Mouse (Mus musculus) C2C12 (cell line): Measurements from ENCODE around the gene Mrps12. TPM values are rescaled to one million over a fixed set of nuclear protein-coding genes. Genes with fewer than 3 reads are reported as not detected.

Experiments used
- H3K27me3 ChIP-seq: one replicate; pipeline ENCODE4 v1.6.1; 2011; ENCODE audit not compliant: control insufficient read depth, insufficient read depth, insufficient read length
- H3K36me3 ChIP-seq: one replicate; pipeline ENCODE4 v1.6.1; 2011; ENCODE audit not compliant: control insufficient read depth, insufficient read depth
- H3K4me3 ChIP-seq: one replicate; pipeline ENCODE4 v1.5.1; 2011; ENCODE audit warnings: mild to moderate bottlenecking, control low read depth; ENCODE audit not compliant: poor library complexity, insufficient read depth, severe bottlenecking
- H3K79me2 ChIP-seq: one replicate; pipeline ENCODE4 v1.6.1; 2011; ENCODE audit not compliant: control insufficient read depth, insufficient read depth
- H3K79me3 ChIP-seq: one replicate; pipeline ENCODE4 v1.6.1; 2011; ENCODE audit warnings: low read depth, control low read depth
- H3ac ChIP-seq: one replicate; pipeline ENCODE3; 2011; ENCODE audit warnings: low read depth; ENCODE audit not compliant: control insufficient read depth, insufficient read length
- CEBPB ChIP-seq: IDR thresholded peaks from one replicate; pipeline ENCODE4 v1.6.1; 2011; ENCODE audit warnings: low read depth, mild to moderate bottlenecking, control low read depth, moderate library complexity
- CTCF ChIP-seq: IDR thresholded peaks from one replicate; pipeline ENCODE4 v1.5.1; 2011; ENCODE audit not compliant: control insufficient read depth, insufficient read depth, insufficient read length
- FOSL1 ChIP-seq: IDR thresholded peaks from one replicate; pipeline ENCODE4 v1.8.0; 2011; ENCODE audit warnings: mild to moderate bottlenecking, low read length; ENCODE audit not compliant: poor library complexity, insufficient read depth, severe bottlenecking
- MAX ChIP-seq: IDR thresholded peaks from one replicate; pipeline ENCODE4 v1.6.1; 2011; ENCODE audit warnings: mild to moderate bottlenecking, control low read depth
- MYOD1 ChIP-seq: IDR thresholded peaks from one replicate; pipeline ENCODE4 v1.6.1; 2011; ENCODE audit warnings: low read depth; ENCODE audit not compliant: control insufficient read depth, insufficient read length
- MYOG ChIP-seq: IDR thresholded peaks from one replicate; pipeline ENCODE4 v1.6.1; 2011; ENCODE audit not compliant: control insufficient read depth, insufficient read length; ENCODE audit errors: extremely low read depth
- USF1 ChIP-seq: IDR thresholded peaks from one replicate; pipeline ENCODE4 v1.6.1; 2011; ENCODE audit warnings: low read depth, mild to moderate bottlenecking, control low read depth, moderate library complexity
- polyA plus RNA-seq: library from polyadenylated mRNA; unstranded; fragments of >200 nt; fragmentation: generic; extraction: Trizol; gene quantifications from one replicate; pipeline ENCODE4 v1.2.1, GENCODE M21; 2012; ENCODE audit warnings: missing spikeins

Mrps12 gene
- polyA plus RNA-seq, 1 experiment: 193 TPM

- no peak for TF ChIP-seq FOSL1
- TF ChIP-seq USF1: no peak
- no peak for TF ChIP-seq MYOD1
- no peak for TF ChIP-seq MAX
- TF ChIP-seq MYOG: no peak
- TF ChIP-seq CTCF: no peak
- no peak for TF ChIP-seq CEBPB
- Histone ChIP-seq H3K36me3 (no peaks in the 10 kb centered on the region), H3K79me2 (no peaks in the 10 kb centered on the region), H3K27me3 (no peaks in the 10 kb centered on the region), H3K79me3 (no peaks in the 10 kb centered on the region), H3ac (no peak overlapping the region), H3K4me3 (no peak overlapping the region)
Measured at GRCm38 (mm10) chr7:28732341-28733142, 9.1 kb downstream of the Mrps12 start.

DNA sequence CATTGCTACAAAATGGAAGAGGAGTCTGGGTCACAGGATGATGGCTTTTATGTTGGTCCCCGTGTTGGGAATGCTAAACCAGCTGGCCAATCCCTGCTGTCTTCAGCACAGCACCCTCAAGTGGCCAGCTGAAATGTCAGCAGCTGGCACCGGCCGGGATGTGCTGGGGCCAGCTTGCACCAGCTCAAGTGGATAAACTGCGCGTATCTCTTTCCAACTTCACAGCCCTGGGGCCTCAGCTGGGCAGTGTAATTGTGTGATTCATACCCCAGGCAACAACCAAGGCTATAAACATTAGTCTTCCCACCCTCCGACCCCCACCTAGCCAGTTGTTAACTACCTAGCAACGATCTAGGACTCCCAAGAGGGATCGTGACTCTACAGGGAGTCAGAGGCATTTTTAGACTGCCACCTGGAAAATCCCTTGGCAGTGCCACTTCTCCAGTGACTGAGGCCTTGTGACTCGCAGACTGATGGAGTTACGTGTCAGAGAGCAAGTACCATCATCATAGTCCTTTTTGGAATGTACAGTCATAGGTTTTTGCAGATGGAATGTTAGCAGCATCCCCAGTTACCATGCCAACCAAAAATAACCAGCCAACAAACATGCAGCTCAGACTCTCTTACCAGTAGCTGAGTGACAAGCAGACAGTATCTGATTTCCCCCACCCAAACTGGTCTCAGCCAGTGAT lies 13.8 kb downstream of the Mrps12 start:
- Histone ChIP-seq H3K4me3 (no peak overlapping the region), H3K27me3 (no peaks in the 10 kb centered on the region), H3K36me3 (peaks cover 5% of the 10 kb centered on the region), H3ac (no peak overlapping the region), H3K79me2 (no peaks in the 10 kb centered on the region), H3K79me3 (no peaks in the 10 kb centered on the region)
- no peak for TF ChIP-seq MYOG
- TF ChIP-seq MAX: no peak
- no peak for TF ChIP-seq CTCF
- TF ChIP-seq CEBPB: no peak
- TF ChIP-seq MYOD1: no peak
- TF ChIP-seq FOSL1: no peak
- no peak for TF ChIP-seq USF1

- no peaks in the 10 kb centered on the region for H3K79me2 ChIP-seq
- no peaks in the 10 kb centered on the region for H3K79me3 ChIP-seq
- H3K4me3 ChIP-seq: no peak overlapping the region
- H3ac ChIP-seq: no peak overlapping the region
- TF ChIP-seq USF1 (no peak), MAX (peak; percentile 86), MYOG (no peak), MYOD1 (no peak), CTCF (peak; percentile 84), CEBPB (no peak), FOSL1 (no peak)
- no peaks in the 10 kb centered on the region for H3K27me3 ChIP-seq
- H3K36me3 ChIP-seq: peaks cover 5% of the 10 kb centered on the region
Measured at GRCm38 (mm10) chr7:28726600-28726999, 15.0 kb downstream of the Mrps12 start.

GRCm38 (mm10) chr7:28724613-28725012 lies 17.0 kb downstream of the Mrps12 start:
- Histone ChIP-seq H3K79me2 (no peaks in the 10 kb centered on the region), H3K4me3 (no peak overlapping the region), H3K27me3 (no peaks in the 10 kb centered on the region), H3ac (no peak overlapping the region), H3K36me3 (peaks cover 5% of the 10 kb centered on the region), H3K79me3 (no peaks in the 10 kb centered on the region)
- no peak for TF ChIP-seq USF1
- TF ChIP-seq CTCF: no peak
- TF ChIP-seq MYOD1: no peak
- TF ChIP-seq MYOG: no peak
- no peak for TF ChIP-seq FOSL1
- no peak for TF ChIP-seq MAX
- no peak for TF ChIP-seq CEBPB

- TF ChIP-seq FOSL1 (no peak), MYOG (no peak), CTCF (no peak), CEBPB (no peak), USF1 (no peak), MYOD1 (no peak), MAX (no peak)
Measured at GRCm38 (mm10) chr7:28722079-28722478, 19.5 kb downstream of the Mrps12 start.

More at GRCm38 (mm10) chr7:28722079-28722478, 19.5 kb downstream of the Mrps12 start:
- H3K4me3 ChIP-seq: no peak overlapping the region
- H3K36me3 ChIP-seq: peaks cover 5% of the 10 kb centered on the region
- no peak overlapping the region for H3ac ChIP-seq
- H3K79me3 ChIP-seq: no peaks in the 10 kb centered on the region
- H3K79me2 ChIP-seq: no peaks in the 10 kb centered on the region
- no peaks in the 10 kb centered on the region for H3K27me3 ChIP-seq
